Mouse (Mus musculus) hindbrain, embryonic 11.5 days (tissue): ENCODE measurements around the gene Olfr374. TPM values are rescaled to one million over a fixed set of nuclear protein-coding genes. Genes with fewer than 3 reads are reported as not detected.

ENCODE experiments used
- ATAC-seq: fragments of 200-750 bp; cut with Nextera tagmentation; 2 replicates; pipeline ENCODE4 v1.8.0; 2017; ENCODE audit warnings: mild to moderate bottlenecking, moderate TSS enrichment, moderate library complexity; ENCODE audit not compliant: low FRiP score
- DNase-seq: peaks from one replicate; pipeline ENCODE4 v3.0.0-alpha.2; 2015; ENCODE audit warnings: low spot score
- H3K27ac ChIP-seq: fragments of 300-500 bp; sonication (generic); 2 replicates; pipeline ENCODE4 v1.5.1; 2014; ENCODE audit warnings: mild to moderate bottlenecking, low read depth, low read length
- H3K27me3 ChIP-seq: fragments of 300-500 bp; sonication (generic); 2 replicates; pipeline ENCODE4 v1.6.1; 2014; ENCODE audit warnings: mild to moderate bottlenecking, low read length, moderate library complexity, mixed read lengths; ENCODE audit not compliant: control insufficient read depth, insufficient read depth
- H3K36me3 ChIP-seq: fragments of 300-500 bp; sonication (generic); 2 replicates; pipeline ENCODE4 v1.6.1; 2014; ENCODE audit warnings: mild to moderate bottlenecking, low read length, moderate library complexity, mixed read lengths; ENCODE audit not compliant: control insufficient read depth, insufficient read depth
- H3K4me1 ChIP-seq: fragments of 300-500 bp; sonication (generic); replicated peaks from 2 replicates; pipeline ENCODE4 v1.6.1; 2014; ENCODE audit warnings: low read length, mixed read lengths; ENCODE audit not compliant: control insufficient read depth, insufficient read depth
- H3K4me2 ChIP-seq: fragments of 300-500 bp; sonication (generic); replicated peaks from 2 replicates; pipeline ENCODE4 v1.6.1; 2014; ENCODE audit warnings: mild to moderate bottlenecking, low read depth, low read length
- H3K4me3 ChIP-seq: fragments of 300-500 bp; sonication (generic); 2 replicates; pipeline ENCODE4 v1.5.1; 2014; ENCODE audit warnings: low read depth, low read length
- H3K9ac ChIP-seq: fragments of 300-500 bp; sonication (generic); 2 replicates; pipeline ENCODE4 v1.6.1; 2014; ENCODE audit warnings: low read depth, low read length
- H3K9me3 ChIP-seq: fragments of 300-500 bp; sonication (generic); 2 replicates; pipeline ENCODE4 v1.6.1; 2016; ENCODE audit warnings: low read length; ENCODE audit not compliant: control insufficient read depth
- WGBS: fragments of 180-500 bp; shearing (Covaris S2); extraction: QIAGEN DNeasy Blood & Tissue Kit; methylation state at CpG from one replicate; pipeline ENCODE4 v1.1.7; 2014; 5-methylcytosine and 5-hydroxymethylcytosine counted together
- polyA plus RNA-seq: library from polyadenylated mRNA; unstranded; fragments of >200 nt; fragmentation: Nextera tagmentation; extraction: Ambion mirVana; gene quantifications from 2 replicates; pipeline ENCODE4 v1.2.1, GENCODE M21; 2014

The Olfr374 gene
- polyA plus RNA-seq, 1 experiment from 2014 or later: not detected

DNA sequence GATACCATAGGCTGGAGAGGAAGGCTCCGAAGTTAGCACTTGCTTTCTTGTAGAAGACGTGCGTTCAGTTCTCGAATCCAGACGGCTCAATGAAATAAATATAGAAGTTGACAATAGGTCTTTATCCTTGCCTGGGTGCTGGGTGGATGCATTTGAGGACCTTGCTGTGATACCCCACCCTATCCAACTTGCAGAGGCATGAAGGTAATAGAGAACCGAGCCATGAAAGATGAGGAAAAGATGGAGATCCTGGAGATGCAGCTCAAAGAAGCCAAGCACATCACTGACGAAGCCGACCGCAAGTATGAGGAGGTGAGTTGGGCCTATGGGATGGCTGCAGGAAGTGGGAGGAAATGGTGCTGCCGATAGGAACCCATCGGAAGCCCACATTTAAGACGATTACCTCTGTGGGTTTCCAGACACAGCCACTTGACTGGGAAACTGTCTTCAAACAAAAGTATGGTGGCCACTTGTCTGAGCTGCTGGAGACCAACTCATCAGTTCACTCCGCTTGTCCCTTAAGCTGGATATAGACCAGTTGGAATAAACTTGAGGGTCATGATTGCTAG lies 36.5 kb downstream of the Olfr374 start:
- ATAC-seq: no peak
- peaks cover 17% of the 10 kb centered on the region for H3K36me3 ChIP-seq
- WGBS: 95% methylated on average over 13 of the region's 13 CpGs
- no peaks in the 10 kb centered on the region for H3K27me3 ChIP-seq
- H3K4me2 ChIP-seq: no peak overlapping the region
- H3K27ac ChIP-seq: no peak overlapping the region
- DNase-seq: no peak
- H3K4me1 ChIP-seq: no peaks in the 10 kb centered on the region
- no peaks in the 10 kb centered on the region for H3K9me3 ChIP-seq
- no peak overlapping the region for H3K9ac ChIP-seq
- H3K4me3 ChIP-seq: no peak overlapping the region

DNA sequence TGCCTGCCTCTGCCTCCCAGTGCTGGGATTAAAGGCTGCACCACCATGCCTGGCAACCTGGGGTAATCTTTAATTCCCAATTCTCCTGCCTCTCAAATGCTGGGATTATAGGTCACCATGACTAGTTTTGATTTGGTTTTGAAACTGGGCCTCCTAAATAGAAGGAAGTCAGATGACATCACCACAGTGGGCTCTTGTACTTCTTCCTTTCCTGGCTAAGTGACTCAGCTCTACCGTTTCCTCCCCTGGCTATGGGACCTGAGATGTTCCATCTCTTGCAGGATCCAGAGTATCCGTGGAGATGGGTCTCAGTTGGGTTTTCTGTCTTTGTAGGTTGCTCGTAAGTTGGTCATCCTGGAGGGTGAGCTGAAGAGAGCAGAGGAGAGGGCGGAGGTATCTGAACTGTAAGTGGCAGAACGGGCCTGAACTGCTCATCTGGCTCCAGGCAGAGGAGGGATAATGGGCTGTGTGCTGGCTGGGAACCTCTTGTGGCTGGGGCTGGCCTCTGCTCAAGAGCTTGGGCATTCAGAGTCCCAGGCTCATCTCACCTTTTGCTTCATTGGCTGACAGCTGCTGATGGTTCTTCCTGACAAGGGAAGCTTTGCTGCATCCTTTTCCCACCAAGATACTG lies 37.6 kb downstream of the Olfr374 start:
- no peak overlapping the region for H3K9ac ChIP-seq
- peaks cover 17% of the 10 kb centered on the region for H3K36me3 ChIP-seq
- no peaks in the 10 kb centered on the region for H3K9me3 ChIP-seq
- no peak overlapping the region for H3K4me3 ChIP-seq
- H3K27me3 ChIP-seq: no peaks in the 10 kb centered on the region
- no peak overlapping the region for H3K27ac ChIP-seq
- no peak for DNase-seq
- H3K4me2 ChIP-seq: no peak overlapping the region
- H3K4me1 ChIP-seq: no peaks in the 10 kb centered on the region
- no peak for ATAC-seq
- 90% methylated on average over 5 of the region's 5 CpGs for WGBS

- ATAC-seq (no peak), DNase-seq (no peak)
- 92% methylated on average over 3 of the region's 3 CpGs for WGBS
- Histone ChIP-seq H3K36me3 (peaks cover 24% of the 10 kb centered on the region), H3K4me1 (no peaks in the 10 kb centered on the region), H3K9me3 (no peaks in the 10 kb centered on the region), H3K4me2 (no peak overlapping the region), H3K27ac (no peak overlapping the region), H3K9ac (no peak overlapping the region), H3K27me3 (no peaks in the 10 kb centered on the region), H3K4me3 (no peak overlapping the region)
These were observed 38.7 kb downstream of the Olfr374 start for GRCm38 (mm10) chr8:72145511-72145910.

- 73% methylated on average over 1 of the region's 1 CpGs for WGBS
- Histone ChIP-seq H3K4me2 (no peak overlapping the region), H3K27ac (no peak overlapping the region), H3K9ac (no peak overlapping the region), H3K4me1 (no peaks in the 10 kb centered on the region), H3K9me3 (no peaks in the 10 kb centered on the region), H3K27me3 (no peaks in the 10 kb centered on the region), H3K36me3 (peaks cover 23% of the 10 kb centered on the region), H3K4me3 (no peak overlapping the region)
- no peak for DNase-seq
- ATAC-seq: no peak
These were observed 39.2 kb downstream of the Olfr374 start for GRCm38 (mm10) chr8:72146056-72146455.

DNA sequence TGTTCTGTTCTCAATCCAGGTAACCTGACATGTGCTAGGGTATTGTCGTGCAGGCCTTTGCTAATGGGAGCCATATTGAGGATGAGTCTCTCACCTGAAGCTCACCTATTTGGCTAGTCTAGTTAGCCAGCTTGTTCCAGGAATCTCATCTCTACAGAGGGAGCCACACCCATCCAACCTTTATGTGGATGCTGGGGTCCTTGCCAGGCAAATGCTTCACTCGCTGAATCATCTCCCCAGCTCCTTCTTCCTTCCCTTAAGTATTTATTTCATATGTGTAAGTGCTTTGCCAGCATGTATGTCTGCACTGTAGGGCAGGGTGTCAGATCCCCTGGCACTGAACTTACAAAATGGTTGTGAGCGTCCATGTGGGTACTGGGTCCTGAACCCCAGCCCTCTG lies 39.7 kb downstream of the Olfr374 start:
- ATAC-seq (no peak), DNase-seq (no peak)
- Histone ChIP-seq H3K27ac (no peak overlapping the region), H3K36me3 (peaks cover 18% of the 10 kb centered on the region), H3K27me3 (no peaks in the 10 kb centered on the region), H3K4me3 (no peak overlapping the region), H3K4me2 (no peak overlapping the region), H3K9ac (no peak overlapping the region), H3K4me1 (no peaks in the 10 kb centered on the region), H3K9me3 (no peaks in the 10 kb centered on the region)
- 94% methylated on average over 3 of the region's 3 CpGs for WGBS

DNA sequence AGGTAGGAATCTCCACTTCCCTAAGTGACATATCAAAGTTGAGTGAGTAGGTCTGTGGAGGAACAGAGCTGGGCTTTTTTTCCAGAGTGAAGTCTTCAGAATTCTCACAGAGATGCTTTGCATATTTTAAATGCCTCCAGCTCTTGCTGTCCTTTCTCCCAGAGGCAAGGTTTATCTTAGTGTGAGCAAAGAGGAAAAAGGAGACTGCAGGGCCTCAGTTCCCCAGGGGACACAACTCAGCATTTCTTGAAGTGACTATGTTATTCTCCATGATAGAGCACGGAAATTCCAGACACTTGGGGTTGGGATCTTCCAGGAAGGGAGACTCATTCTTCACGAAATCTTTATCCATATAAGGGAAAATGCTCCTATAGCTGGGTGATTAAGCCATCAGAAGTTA lies 40.4 kb downstream of the Olfr374 start:
- 85% methylated on average over 2 of the region's 2 CpGs for WGBS
- Histone ChIP-seq H3K4me1 (no peaks in the 10 kb centered on the region), H3K27me3 (no peaks in the 10 kb centered on the region), H3K4me3 (no peak overlapping the region), H3K27ac (no peak overlapping the region), H3K36me3 (peaks cover 16% of the 10 kb centered on the region), H3K9ac (no peak overlapping the region), H3K9me3 (no peaks in the 10 kb centered on the region), H3K4me2 (no peak overlapping the region)
- no peak for DNase-seq
- no peak for ATAC-seq

GRCm38 (mm10) chr8:72149056-72149455 lies 42.2 kb downstream of the Olfr374 start:
- Histone ChIP-seq H3K27ac (no peak overlapping the region), H3K36me3 (peaks cover 16% of the 10 kb centered on the region), H3K9me3 (no peaks in the 10 kb centered on the region), H3K4me2 (no peak overlapping the region), H3K9ac (no peak overlapping the region), H3K4me3 (no peak overlapping the region), H3K4me1 (no peaks in the 10 kb centered on the region), H3K27me3 (no peaks in the 10 kb centered on the region)
- no peak for ATAC-seq
- 94% methylated on average over 1 of the region's 1 CpGs for WGBS
- no peak for DNase-seq

- H3K9me3 ChIP-seq: no peaks in the 10 kb centered on the region
- DNase-seq: no peak
- no peak overlapping the region for H3K4me3 ChIP-seq
- H3K9ac ChIP-seq: no peak overlapping the region
- H3K4me2 ChIP-seq: no peak overlapping the region
- peaks cover 11% of the 10 kb centered on the region; the same call in 1 of the 2 replicates for H3K36me3 ChIP-seq
- no peaks in the 10 kb centered on the region for H3K4me1 ChIP-seq
- H3K27ac ChIP-seq: no peak overlapping the region
- ATAC-seq: no peak
- 90% methylated on average over 3 of the region's 3 CpGs for WGBS
- no peaks in the 10 kb centered on the region for H3K27me3 ChIP-seq
These were observed 44.7 kb downstream of the Olfr374 start for GRCm38 (mm10) chr8:72151418-72152078.

DNA sequence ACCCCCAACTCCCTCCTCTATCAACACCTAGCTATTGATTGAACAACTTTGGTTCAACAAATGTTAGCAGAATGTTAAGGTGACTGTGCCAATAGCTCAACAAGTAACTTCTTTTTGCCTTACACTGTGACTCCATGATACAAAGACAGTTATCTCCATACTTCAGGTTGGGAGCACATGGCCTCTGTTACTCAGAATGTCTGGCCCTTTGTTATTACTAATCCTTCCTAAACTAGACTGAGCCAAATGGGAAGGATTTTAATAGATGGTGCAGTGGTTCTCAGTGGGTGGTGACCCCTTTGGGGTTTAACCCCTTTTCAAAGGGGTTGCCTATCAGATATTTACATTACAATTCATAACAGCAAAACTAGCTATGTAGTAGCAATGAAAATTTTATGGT lies 46.5 kb downstream of the Olfr374 start:
- Histone ChIP-seq H3K9ac (no peak overlapping the region), H3K4me1 (no peaks in the 10 kb centered on the region), H3K4me2 (no peak overlapping the region), H3K9me3 (no peaks in the 10 kb centered on the region), H3K4me3 (no peak overlapping the region), H3K27ac (no peak overlapping the region), H3K36me3 (peaks cover 9% of the 10 kb centered on the region; the same call in 1 of the 2 replicates), H3K27me3 (no peaks in the 10 kb centered on the region)
- ATAC-seq (no peak), DNase-seq (no peak)
